Mouse (Mus musculus) kidney, embryonic 14.5 days (tissue): ENCODE measurements around the gene Agfg1. TPM values are rescaled to one million over a fixed set of nuclear protein-coding genes. Genes with fewer than 3 reads are reported as not detected.
"Not testable (repeated sequence)": the region's sequence is repeated elsewhere in the genome, so short reads cannot be mapped to it uniquely, and the experiment has no call there.

Source experiments
- ATAC-seq: fragments of 200-750 bp; cut with Nextera tagmentation; 2 replicates; pipeline ENCODE4 v1.8.0; 2017; ENCODE audit warnings: moderate number of reproducible peaks, mild to moderate bottlenecking, moderate TSS enrichment, moderate library complexity; ENCODE audit not compliant: low FRiP score, low TSS enrichment
- H3K27ac ChIP-seq: fragments of 300-500 bp; sonication (generic); 2 replicates; pipeline ENCODE4 v1.5.1; 2014; ENCODE audit warnings: low read depth, mild to moderate bottlenecking, low read length, moderate library complexity, mixed read lengths
- H3K27me3 ChIP-seq: fragments of 300-500 bp; sonication (generic); 2 replicates; pipeline ENCODE4 v1.6.1; 2014; ENCODE audit warnings: mild to moderate bottlenecking, low read length; ENCODE audit not compliant: control insufficient read depth, insufficient read depth
- H3K36me3 ChIP-seq: fragments of 300-500 bp; sonication (generic); 2 replicates; pipeline ENCODE4 v1.6.1; 2014; ENCODE audit warnings: low read length, mixed read lengths; ENCODE audit not compliant: control insufficient read depth, insufficient read depth
- H3K4me1 ChIP-seq: fragments of 300-500 bp; sonication (generic); 2 replicates; pipeline ENCODE4 v1.6.1; 2014; ENCODE audit warnings: low read length, mixed read lengths; ENCODE audit not compliant: control insufficient read depth, insufficient read depth
- H3K4me2 ChIP-seq: fragments of 300-500 bp; sonication (generic); replicated peaks from 2 replicates; pipeline ENCODE4 v1.6.1; 2014; ENCODE audit warnings: low read depth, mild to moderate bottlenecking, low read length
- H3K4me3 ChIP-seq: fragments of 300-500 bp; sonication (generic); 2 replicates; pipeline ENCODE4 v1.5.1; 2014; ENCODE audit warnings: mild to moderate bottlenecking, low read length
- H3K9ac ChIP-seq: fragments of 300-500 bp; sonication (generic); 2 replicates; pipeline ENCODE4 v1.6.1; 2014; ENCODE audit warnings: low read depth, mild to moderate bottlenecking, low read length, moderate library complexity
- H3K9me3 ChIP-seq: fragments of 300-500 bp; sonication (generic); 2 replicates; pipeline ENCODE4 v1.6.1; 2016; ENCODE audit warnings: low read length; ENCODE audit not compliant: control insufficient read depth
- WGBS: fragments of 180-500 bp; shearing (Covaris S2); extraction: QIAGEN DNeasy Blood & Tissue Kit; methylation state at CpG from one replicate; pipeline ENCODE4 v1.1.7; 2014; 5-methylcytosine and 5-hydroxymethylcytosine counted together
- microRNA-seq: library from miRNA; unstranded; fragments of <30 nt; microRNA quantifications from one replicate; pipeline ENCODE4, GENCODE M21; 2016
- polyA plus RNA-seq: library from polyadenylated mRNA; unstranded; fragments of >200 nt; fragmentation: Nextera tagmentation; extraction: Ambion mirVana; gene quantifications from 2 replicates; pipeline ENCODE4 v1.2.1, GENCODE M21; 2014

Gene Agfg1
- polyA plus RNA-seq, 1 experiment from 2014 or later, result 47.8 TPM

DNA sequence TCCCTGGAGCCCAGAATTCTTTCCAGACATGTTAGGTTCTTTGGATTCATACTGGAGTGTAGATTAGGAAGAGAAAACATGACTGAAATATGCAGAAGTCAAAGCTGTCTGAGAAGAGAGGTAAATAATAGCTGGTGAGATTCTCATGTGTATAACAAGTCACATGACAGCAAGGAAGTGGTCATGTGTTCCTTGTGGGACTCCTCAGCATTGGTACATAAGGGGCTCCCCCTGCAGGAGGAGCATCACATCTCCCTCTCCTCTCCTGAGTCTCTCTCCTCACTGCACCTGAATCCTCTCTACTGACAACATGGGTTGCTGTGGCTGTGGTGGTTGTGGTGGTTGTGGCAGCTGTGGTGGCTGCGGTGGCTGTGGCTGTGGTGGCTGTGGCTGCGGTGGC lies 106.7 kb downstream of the Agfg1 start:
- WGBS, result 92% methylated on average over 2 of the region's 2 CpGs
- not testable (repeated sequence) for H3K4me3 ChIP-seq, H3K36me3 ChIP-seq, H3K4me2 ChIP-seq, H3K4me1 ChIP-seq, ATAC-seq, H3K27ac ChIP-seq, H3K9ac ChIP-seq, H3K9me3 ChIP-seq, H3K27me3 ChIP-seq

DNA sequence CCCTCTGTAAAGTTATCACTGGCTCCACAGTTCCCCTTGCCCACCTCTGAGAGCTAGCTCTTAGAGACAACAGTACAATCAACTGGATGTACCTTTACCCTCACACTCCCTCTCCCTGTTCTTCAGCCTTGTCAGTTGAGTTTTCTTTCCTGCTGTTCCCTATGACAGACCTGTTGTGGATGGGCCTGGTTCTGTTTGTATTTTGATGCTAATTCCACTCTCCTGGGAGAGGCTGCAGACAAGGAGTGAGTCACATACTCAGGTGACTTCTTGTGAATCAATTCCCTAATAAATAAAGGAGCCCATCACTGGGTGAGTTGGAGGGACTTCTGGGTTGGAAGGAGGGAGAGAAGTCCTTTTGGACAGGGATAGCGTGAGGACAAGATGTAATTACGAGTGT lies 109.3 kb downstream of the Agfg1 start:
- 90% methylated on average over 2 of the region's 2 CpGs for WGBS
- no peaks in the 10 kb centered on the region for H3K4me1 ChIP-seq
- H3K36me3 ChIP-seq, result no peaks in the 10 kb centered on the region
- no peaks in the 10 kb centered on the region for H3K27me3 ChIP-seq
- no peak overlapping the region for H3K9ac ChIP-seq
- no peaks in the 10 kb centered on the region for H3K9me3 ChIP-seq
- no peak for ATAC-seq
- H3K27ac ChIP-seq, result no peak overlapping the region
- H3K4me3 ChIP-seq, result no peak overlapping the region
- no peak overlapping the region for H3K4me2 ChIP-seq

Small RNA genes lying within 50 kb of the gene (microRNA-seq; reads per million reads assigned to microRNA genes)
- not detected for gene Gm22396

Other genes with a start within 250 kb of the Agfg1 start
- gene Mff, start 114.6 kb upstream of the Agfg1 start, polyA plus RNA-seq, result 238 and 239 TPM in 2 replicates
- gene Tm4sf20, start 71.0 kb upstream of the Agfg1 start, polyA plus RNA-seq, result 3.8 TPM in 2 replicates
- not detected in 2 replicates for gene Gm47791, start 68.2 kb upstream of the Agfg1 start, polyA plus RNA-seq
- 0.33 TPM in 1 of 2 replicates, not detected in the other for gene A030005L19Rik, start 73.8 kb downstream of the Agfg1 start, polyA plus RNA-seq
- gene A030014E15Rik, start 85.4 kb downstream of the Agfg1 start, polyA plus RNA-seq, result not detected in 2 replicates
- not detected in 2 replicates for gene Gm6217, start 91.9 kb downstream of the Agfg1 start, polyA plus RNA-seq
- not detected in 2 replicates for gene A030003K21Rik, start 103.9 kb downstream of the Agfg1 start, polyA plus RNA-seq
- not detected in 2 replicates for gene Gm7544, start 116.5 kb downstream of the Agfg1 start, polyA plus RNA-seq
- not detected in 2 replicates for gene Gm47955, start 120.8 kb downstream of the Agfg1 start, polyA plus RNA-seq
- not detected in 2 replicates for gene Gm47959, start 161.1 kb downstream of the Agfg1 start, polyA plus RNA-seq
- 0.74 and 1.4 TPM in 2 replicates for gene Slc19a3, start 199.0 kb downstream of the Agfg1 start, polyA plus RNA-seq
- gene Krtap28-10, start 203.0 kb downstream of the Agfg1 start, polyA plus RNA-seq, result not detected in 2 replicates
- gene Gm47969, start 205.4 kb downstream of the Agfg1 start, polyA plus RNA-seq, result not detected in 2 replicates
- not detected in 2 replicates for gene A030005K14Rik, start 219.9 kb downstream of the Agfg1 start, polyA plus RNA-seq
- gene Krtap28-13, start 221.4 kb downstream of the Agfg1 start, polyA plus RNA-seq, result not detected in 2 replicates